Mouse (Mus musculus): Measurements from ENCODE around the gene Tgds.
A peak's percentile ranks its signal among the peaks of the same experiment; 100 is the strongest.
"Not testable (repeated sequence)": the region's sequence is repeated elsewhere in the genome, so short reads cannot be mapped to it uniquely, and the experiment has no call there.

Gene Tgds

GRCm38 (mm10) chr14:118136744-118137452, 4.3 kb upstream of the Tgds start, which contains the start of gene Gpr180:
Gene Gpr180 (plus strand): TSS chr14:118137158.
- peak; percentile 88 for DNase-seq (ENCODE audit: extremely low spot score, low read depth, low spot score)

GRCm38 (mm10) chr14:118131931-118132641, 469 bp downstream of the Tgds start:
- DNase-seq (ENCODE audit: extremely low spot score, low read depth, low spot score): no peak

GRCm38 (mm10) chr14:118131472-118131871, 1.1 kb downstream of the Tgds start:
- DNase-seq (ENCODE audit: extremely low spot score, low read depth, low spot score): no peak

GRCm38 (mm10) chr14:118126301-118126700, 6.3 kb downstream of the Tgds start:
- DNase-seq (ENCODE audit: extremely low spot score, low read depth, low spot score): no peak

- DNase-seq (ENCODE audit: extremely low spot score, low read depth, low spot score): no peak
These were observed 7.8 kb downstream of the Tgds start for GRCm38 (mm10) chr14:118124771-118125170.

- DNase-seq (ENCODE audit: extremely low spot score, low read depth, low spot score): no peak
These were observed 8.4 kb downstream of the Tgds start for GRCm38 (mm10) chr14:118124129-118124528.

- no peak for DNase-seq (ENCODE audit: extremely low spot score, low read depth, low spot score)
These were observed 19.4 kb downstream of the Tgds start for GRCm38 (mm10) chr14:118113116-118113515.

GRCm38 (mm10) chr14:118107479-118107878, 25.1 kb downstream of the Tgds start:
- not testable (repeated sequence) for DNase-seq (ENCODE audit: extremely low spot score, low read depth, low spot score)

GRCm38 (mm10) chr14:118101227-118101990, 31.1 kb downstream of the Tgds start:
- no peak for DNase-seq (ENCODE audit: extremely low spot score, low read depth, low spot score)

- DNase-seq (ENCODE audit: extremely low spot score, low read depth, low spot score): no peak
These were observed 34.3 kb downstream of the Tgds start for GRCm38 (mm10) chr14:118098265-118098664.

GRCm38 (mm10) chr14:118089806-118090392, 42.7 kb downstream of the Tgds start:
- DNase-seq (ENCODE audit: extremely low spot score, low read depth, low spot score): no peak

GRCm38 (mm10) chr14:118089215-118089805, 43.2 kb downstream of the Tgds start:
- peak; percentile 73 for DNase-seq (ENCODE audit: extremely low spot score, low read depth, low spot score)

- no peak for DNase-seq (ENCODE audit: extremely low spot score, low read depth, low spot score)
These were observed 43.9 kb downstream of the Tgds start for GRCm38 (mm10) chr14:118088437-118089207.

- DNase-seq (ENCODE audit: extremely low spot score, low read depth, low spot score): no peak
These were observed 46.1 kb downstream of the Tgds start for GRCm38 (mm10) chr14:118086271-118087035.

- no peak for DNase-seq (ENCODE audit: extremely low spot score, low read depth, low spot score)
These were observed 48.7 kb downstream of the Tgds start for GRCm38 (mm10) chr14:118083851-118084250.

GRCm38 (mm10) chr14:118080606-118081005, 51.9 kb downstream of the Tgds start:
- no peak for DNase-seq (ENCODE audit: extremely low spot score, low read depth, low spot score)

GRCm38 (mm10) chr14:118070100-118070499, 62.5 kb downstream of the Tgds start:
- DNase-seq (ENCODE audit: extremely low spot score, low read depth, low spot score): no peak

- no peak for DNase-seq (ENCODE audit: extremely low spot score, low read depth, low spot score)
These were observed 63.0 kb downstream of the Tgds start for GRCm38 (mm10) chr14:118069439-118070079.

Data from hindlimb bud, embryonic 11.5 days (tissue).